22 mouse cellular contexts compared by ENCODE assay signal in the genomic region with DNA sequence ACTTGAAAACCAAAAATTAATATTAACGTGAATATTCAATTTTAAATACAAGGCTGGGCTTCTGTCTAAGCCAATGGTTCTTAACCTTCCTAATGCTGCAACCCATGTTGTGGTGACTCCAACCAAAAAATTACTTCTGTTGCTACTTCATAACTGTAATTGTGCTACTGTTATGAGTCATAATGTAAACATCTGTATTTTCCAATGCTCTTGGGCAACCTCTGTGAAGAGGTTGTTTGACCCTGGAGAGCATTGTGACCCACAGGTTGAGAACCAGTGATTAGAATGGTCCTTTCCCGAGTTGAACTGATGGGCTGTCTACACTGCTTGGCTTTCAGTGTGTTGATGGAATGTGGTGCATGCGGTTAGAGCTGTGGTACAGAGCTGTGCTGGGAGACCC. TPM values are rescaled to one million over a fixed set of nuclear protein-coding genes. Genes with fewer than 3 reads are reported as not detected.
A peak's percentile ranks its signal among the peaks of the same experiment; 100 is the strongest.
DNase-seq lines count a peak whose midpoint lies in the region; ATAC-seq and TF ChIP-seq lines count a peak whose summit lies in the region.
"Had no signal": no experiment of that assay in that cellular context is flagged by ENCODE, and none has a peak within 500 bp of the region (broad histone marks: within the 10 kb centered on the region; RNA-seq: fewer than 3 reads in every experiment).

No protein-coding gene starts in this region.

- no peaks in the 10 kb centered on the region for H3K9me3 ChIP-seq in intestine, embryonic 15.5 days
- no peaks in the 10 kb centered on the region for H3K9me3 ChIP-seq in intestine, postnatal 0 days (ENCODE audit: control insufficient read depth)
- H3K9me3 ChIP-seq: embryonic facial prominence, embryonic 13.5 days; forebrain, embryonic 12.5 days; heart, embryonic 13.5 days; hindbrain, embryonic 12.5 days had no signal

- H3K27me3 ChIP-seq in intestine, embryonic 15.5 days (replicated peaks): no peaks in the 10 kb centered on the region
- no peaks in the 10 kb centered on the region for H3K27me3 ChIP-seq in intestine, postnatal 0 days (replicated peaks; ENCODE audit: control insufficient read depth, insufficient read depth, low read length)
- H3K27me3 ChIP-seq in myocyte (ENCODE audit: control insufficient read depth, insufficient read depth, insufficient read length): no peaks in the 10 kb centered on the region
- H3K27me3 ChIP-seq: embryonic facial prominence, embryonic 13.5 days; forebrain, embryonic 12.5 days; heart, embryonic 13.5 days; hindbrain, embryonic 12.5 days had no signal

- H3K36me3 ChIP-seq in intestine, embryonic 15.5 days: peaks cover 20% of the 10 kb centered on the region; the same call in 1 of the 2 replicates
- peaks cover 32% of the 10 kb centered on the region for H3K36me3 ChIP-seq in intestine, postnatal 0 days (ENCODE audit: control insufficient read depth, insufficient read depth)
- H3K36me3 ChIP-seq in myocyte (ENCODE audit: control insufficient read depth, insufficient read depth): peaks cover 56% of the 10 kb centered on the region

- peaks cover 89% of the 10 kb centered on the region for H3K79me2 ChIP-seq in myocyte (ENCODE audit: control insufficient read depth, insufficient read depth)

- TF ChIP-seq POLR2A in myocyte (IDR thresholded peaks at IDR 0.05; ENCODE audit: insufficient read length, low read depth): no peak

- no peaks in the 10 kb centered on the region for H3K4me1 ChIP-seq in intestine, embryonic 15.5 days (replicated peaks)
- 0 out of 2 replicates have a peak, but pooled peaks cover 3% of the 10 kb centered on the region for H3K4me1 ChIP-seq in intestine, postnatal 0 days (replicated peaks; ENCODE audit: control insufficient read depth, insufficient read depth, low read length)

- H3K27ac ChIP-seq in intestine, embryonic 15.5 days: no peak overlapping the region
- no peak overlapping the region for H3K27ac ChIP-seq in intestine, postnatal 0 days (ENCODE audit: low read depth, low read length)
- H3K27ac ChIP-seq: embryonic facial prominence, embryonic 13.5 days; forebrain, embryonic 12.5 days; heart, embryonic 13.5 days; hindbrain, embryonic 12.5 days had no signal

- DNase-seq in 3T3-L1 (ENCODE audit: low read depth, low spot score) (peak; percentile 29), 416B (ENCODE audit: low read depth) (peak; percentile 66)
- DNase-seq in ovary, postnatal 36 days (ENCODE audit: low spot score): no peak
- no peak for DNase-seq in layer of hippocampus, adult 9-11 months
- DNase-seq: adrenal gland, adult 2 months; adrenal gland, postnatal 25 days; cerebellum, adult 8-10 months; cerebellum, postnatal 14 days; embryo, embryonic 11 days; gastrocnemius, postnatal 25 days; heart, postnatal 4 days; kidney, adult 11 months had no signal

- H3ac ChIP-seq in myocyte (ENCODE audit: control insufficient read depth, insufficient read length): no peak overlapping the region

- ATAC-seq in intestine, embryonic 15.5 days: peak; percentile 25; the same call in 1 of the 2 replicates
- no peak for ATAC-seq in intestine, postnatal 0 days
- ATAC-seq: forebrain, embryonic 16.5 days; hindbrain, embryonic 16.5 days had no signal

- TF ChIP-seq CTCF in intestine, postnatal 0 days (IDR thresholded peaks at IDR 0.05; ENCODE audit: low read depth): no peak

- no peak overlapping the region for H3K4me3 ChIP-seq in intestine, embryonic 15.5 days (replicated peaks)
- no peak overlapping the region for H3K4me3 ChIP-seq in intestine, postnatal 0 days (ENCODE audit: low read depth, low read length)
- H3K4me3 ChIP-seq in myocyte: no peak overlapping the region
- H3K4me3 ChIP-seq: embryonic facial prominence, embryonic 13.5 days; forebrain, embryonic 12.5 days; heart, embryonic 13.5 days; hindbrain, embryonic 12.5 days had no signal

- no peak overlapping the region for H3K9ac ChIP-seq in intestine, embryonic 15.5 days
- no peak overlapping the region for H3K9ac ChIP-seq in intestine, postnatal 0 days (ENCODE audit: low read depth, low read length)
- H3K9ac ChIP-seq: embryonic facial prominence, embryonic 13.5 days; forebrain, embryonic 12.5 days; heart, embryonic 13.5 days; hindbrain, embryonic 12.5 days had no signal

- 93% methylated on average over 3 of the region's 3 CpGs for WGBS in intestine, embryonic 15.5 days
- 83% methylated on average over 3 of the region's 3 CpGs for WGBS in intestine, postnatal 0 days

- H3K4me2 ChIP-seq in intestine, embryonic 15.5 days (replicated peaks): no peak overlapping the region
- H3K4me2 ChIP-seq in intestine, postnatal 0 days (replicated peaks; ENCODE audit: low read depth): no peak overlapping the region
- H3K4me2 ChIP-seq in myocyte (ENCODE audit: low read depth): no peak overlapping the region
- H3K4me2 ChIP-seq: embryonic facial prominence, embryonic 13.5 days; forebrain, embryonic 12.5 days; heart, embryonic 13.5 days; hindbrain, embryonic 12.5 days had no signal

TF ChIP-seq in myocyte, 11 proteins besides CTCF, POLR2A, EP300 and RAD21:
- TF ChIP-seq USF1 (IDR thresholded peaks at IDR 0.05; ENCODE audit: low read depth): no peak
- no peak for TF ChIP-seq MYOG (IDR thresholded peaks at IDR 0.05; ENCODE audit: control insufficient read depth in 1 of 3, insufficient read depth in 1 of 3, insufficient read length in 2 of 3, low read depth in 2 of 3)
- no peak for TF ChIP-seq MAX (IDR thresholded peaks at IDR 0.05; ENCODE audit: low read depth)
- TF ChIP-seq MYOD1 (IDR thresholded peaks at IDR 0.05; ENCODE audit: control insufficient read depth in 1 of 3, insufficient read length in 2 of 3, low read depth in 2 of 3): no peak
- 0 out of 2 replicates have a peak, but pooled peaks have one; percentile 5 for TF ChIP-seq CEBPB (IDR thresholded peaks at IDR 0.05; ENCODE audit: insufficient read depth, poor library complexity, severe bottlenecking)

RNA-seq across cellular contexts. Expression of a gene that starts 7.2 kb away (rescaled TPM):
- 28.2 and 28.3 TPM in 2 replicates for polyA plus RNA-seq in intestine, embryonic 15.5 days (2015; fragmentation: Nextera tagmentation; extraction: Ambion mirVana)
- 39.6 and 42.5 TPM in 2 replicates for polyA plus RNA-seq in intestine, postnatal 0 days (2015; fragmentation: Nextera tagmentation; extraction: Ambion mirVana)
- 8.6 TPM for polyA plus RNA-seq in myocyte (2012; fragmentation: generic; extraction: Trizol)

RNA-seq across cellular contexts. Expression of a gene that starts 22.2 kb away (rescaled TPM):
- 0.57 and 0.77 TPM in 2 replicates for polyA plus RNA-seq in intestine, embryonic 15.5 days (2015; fragmentation: Nextera tagmentation; extraction: Ambion mirVana)
- polyA plus RNA-seq in intestine, postnatal 0 days (2015; fragmentation: Nextera tagmentation; extraction: Ambion mirVana): 0.58 and 0.69 TPM in 2 replicates
- polyA plus RNA-seq in myocyte (2012; fragmentation: generic; extraction: Trizol): not detected
- polyA plus RNA-seq: heart, embryonic 13.5 days; heart, postnatal 0 days had no signal

RNA-seq across cellular contexts. Expression of a gene that starts 57.9 kb away (rescaled TPM):
- 118 and 122 TPM in 2 replicates for polyA plus RNA-seq in intestine, embryonic 15.5 days (2015; fragmentation: Nextera tagmentation; extraction: Ambion mirVana)
- 82.3 and 82.7 TPM in 2 replicates for polyA plus RNA-seq in intestine, postnatal 0 days (2015; fragmentation: Nextera tagmentation; extraction: Ambion mirVana)
- polyA plus RNA-seq in myocyte (2012; fragmentation: generic; extraction: Trizol): 112 TPM

Comparison
In these comparisons a context has a peak if more than half of its experiments do, and no peak if none do; other contexts are left out.
1. DNase-seq: peak in 3T3-L1 (single experiment) and 416B (single experiment); none in ovary, postnatal 36 days (single experiment) and layer of hippocampus, adult 9-11 months (single experiment).